Mouse (Mus musculus): ENCODE data around the gene Cmya5. TPM values are rescaled to one million over a fixed set of nuclear protein-coding genes. Genes with fewer than 3 reads are reported as not detected.

The Cmya5 gene
- polyA plus RNA-seq, 1 experiment from 2014 or later = 0.30 TPM

- DNase-seq (ENCODE audit: low spot score) = no peak
- no peak for ATAC-seq
Measured at GRCm38 (mm10) chr13:93060437-93060836, 84.1 kb downstream of the Cmya5 start.

GRCm38 (mm10) chr13:93058551-93059011 lies 85.9 kb downstream of the Cmya5 start:
- 62% methylated on average over 5 of the region's 5 CpGs for WGBS
- H3K36me3 ChIP-seq (ENCODE audit: insufficient read depth, low read length) = no peaks in the 10 kb centered on the region
- H3K9ac ChIP-seq (replicated peaks; ENCODE audit: low read depth) = no peak overlapping the region
- no peaks in the 10 kb centered on the region for H3K9me3 ChIP-seq (ENCODE audit: low read length)
- ATAC-seq = no peak
- no peaks in the 10 kb centered on the region for H3K4me1 ChIP-seq (ENCODE audit: insufficient read depth, low read depth, low read length)
- no peak overlapping the region for H3K4me3 ChIP-seq (ENCODE audit: low read depth, low read length)
- H3K27ac ChIP-seq (ENCODE audit: low read length) = no peak overlapping the region
- no peaks in the 10 kb centered on the region for H3K27me3 ChIP-seq (replicated peaks; ENCODE audit: insufficient read depth, low read length)
- no peak for DNase-seq (ENCODE audit: low spot score)
- H3K4me2 ChIP-seq (replicated peaks; ENCODE audit: low read depth, low read length) = no peak overlapping the region
- no peak for TF ChIP-seq CTCF (IDR thresholded peaks at IDR 0.05)
- TF ChIP-seq EP300 (IDR thresholded peaks at IDR 0.05) = no peak

More at GRCm38 (mm10) chr13:93060437-93060836, 84.1 kb downstream of the Cmya5 start:
- H3K36me3 ChIP-seq (ENCODE audit: insufficient read depth, low read length) = no peaks in the 10 kb centered on the region
- no peaks in the 10 kb centered on the region for H3K9me3 ChIP-seq (ENCODE audit: low read length)
- no peak overlapping the region for H3K4me3 ChIP-seq (ENCODE audit: low read depth, low read length)
- 80% methylated on average over 3 of the region's 3 CpGs for WGBS
- TF ChIP-seq CTCF (IDR thresholded peaks at IDR 0.05) (no peak), EP300 (IDR thresholded peaks at IDR 0.05) (no peak)
- no peak overlapping the region for H3K4me2 ChIP-seq (replicated peaks; ENCODE audit: low read depth, low read length)
- no peak overlapping the region for H3K9ac ChIP-seq (replicated peaks; ENCODE audit: low read depth)
- H3K27ac ChIP-seq (ENCODE audit: low read length) = no peak overlapping the region
- H3K4me1 ChIP-seq (ENCODE audit: insufficient read depth, low read depth, low read length) = no peaks in the 10 kb centered on the region
- H3K27me3 ChIP-seq (replicated peaks; ENCODE audit: insufficient read depth, low read length) = no peaks in the 10 kb centered on the region

- no peak overlapping the region for H3K9ac ChIP-seq (replicated peaks; ENCODE audit: low read depth)
- H3K4me1 ChIP-seq (ENCODE audit: insufficient read depth, low read depth, low read length) = no peaks in the 10 kb centered on the region
- H3K4me2 ChIP-seq (replicated peaks; ENCODE audit: low read depth, low read length) = no peak overlapping the region
- DNase-seq (ENCODE audit: low spot score) = no peak
- ATAC-seq = no peak
- H3K27ac ChIP-seq (ENCODE audit: low read length) = no peak overlapping the region
- H3K27me3 ChIP-seq (replicated peaks; ENCODE audit: insufficient read depth, low read length) = no peaks in the 10 kb centered on the region
- no peaks in the 10 kb centered on the region for H3K9me3 ChIP-seq (ENCODE audit: low read length)
- TF ChIP-seq CTCF (IDR thresholded peaks at IDR 0.05) (no peak), EP300 (IDR thresholded peaks at IDR 0.05) (no peak)
- WGBS = 82% methylated on average over 7 of the region's 7 CpGs
- H3K36me3 ChIP-seq (ENCODE audit: insufficient read depth, low read length) = no peaks in the 10 kb centered on the region
- no peak overlapping the region for H3K4me3 ChIP-seq (ENCODE audit: low read depth, low read length)
Measured at GRCm38 (mm10) chr13:93057492-93058260, 86.8 kb downstream of the Cmya5 start.

DNA sequence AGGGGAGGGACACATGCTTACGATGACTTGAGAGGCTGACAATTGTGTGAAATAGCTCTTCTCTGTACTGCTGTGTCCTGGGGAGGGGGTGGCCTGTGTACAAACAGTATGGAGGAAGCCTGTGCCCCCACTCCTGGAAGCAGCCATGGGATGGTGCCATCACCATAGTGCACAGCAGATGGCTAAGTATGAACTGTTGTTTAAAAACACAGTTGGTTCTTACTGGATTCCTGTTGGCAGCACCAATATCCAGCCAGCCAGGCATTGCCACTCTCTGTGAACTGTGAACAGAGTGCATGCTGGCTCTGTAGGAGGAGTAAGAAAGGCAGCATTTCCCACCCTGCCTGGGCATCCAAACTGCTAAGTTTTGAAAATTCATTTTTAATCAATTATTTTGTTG lies 88.4 kb downstream of the Cmya5 start:
- Histone ChIP-seq H3K9ac (replicated peaks; ENCODE audit: low read depth) (no peak overlapping the region), H3K4me2 (replicated peaks; ENCODE audit: low read depth, low read length) (no peak overlapping the region), H3K36me3 (ENCODE audit: insufficient read depth, low read length) (no peaks in the 10 kb centered on the region), H3K4me3 (ENCODE audit: low read depth, low read length) (no peak overlapping the region), H3K9me3 (ENCODE audit: low read length) (no peaks in the 10 kb centered on the region), H3K27ac (ENCODE audit: low read length) (no peak overlapping the region), H3K4me1 (ENCODE audit: insufficient read depth, low read depth, low read length) (no peaks in the 10 kb centered on the region), H3K27me3 (replicated peaks; ENCODE audit: insufficient read depth, low read length) (no peaks in the 10 kb centered on the region)
- no peak for DNase-seq (ENCODE audit: low spot score)
- ATAC-seq = no peak
- 66% methylated on average over 1 of the region's 1 CpGs for WGBS
- TF ChIP-seq CTCF (IDR thresholded peaks at IDR 0.05) (no peak), EP300 (IDR thresholded peaks at IDR 0.05) (no peak)

- H3K4me2 ChIP-seq (replicated peaks; ENCODE audit: low read depth, low read length) = no peak overlapping the region
- no peaks in the 10 kb centered on the region for H3K27me3 ChIP-seq (replicated peaks; ENCODE audit: insufficient read depth, low read length)
- TF ChIP-seq EP300 (IDR thresholded peaks at IDR 0.05) (no peak), CTCF (IDR thresholded peaks at IDR 0.05) (no peak)
- H3K9ac ChIP-seq (replicated peaks; ENCODE audit: low read depth) = no peak overlapping the region
- H3K9me3 ChIP-seq (ENCODE audit: low read length) = no peaks in the 10 kb centered on the region
- no peaks in the 10 kb centered on the region for H3K4me1 ChIP-seq (ENCODE audit: insufficient read depth, low read depth, low read length)
- DNase-seq (ENCODE audit: low spot score) (no peak), ATAC-seq (no peak)
- no peaks in the 10 kb centered on the region for H3K36me3 ChIP-seq (ENCODE audit: insufficient read depth, low read length)
- 61% methylated on average over 4 of the region's 5 CpGs for WGBS
- H3K4me3 ChIP-seq (ENCODE audit: low read depth, low read length) = no peak overlapping the region
- H3K27ac ChIP-seq (ENCODE audit: low read length) = no peak overlapping the region
Measured at GRCm38 (mm10) chr13:93051483-93051882, 93.0 kb downstream of the Cmya5 start.

- no peak overlapping the region for H3K9ac ChIP-seq (replicated peaks; ENCODE audit: low read depth)
- no peak for TF ChIP-seq CTCF (IDR thresholded peaks at IDR 0.05)
- no peak for TF ChIP-seq EP300 (IDR thresholded peaks at IDR 0.05)
- no peak for ATAC-seq
- H3K27ac ChIP-seq (ENCODE audit: low read length) = no peak overlapping the region
- no peaks in the 10 kb centered on the region for H3K9me3 ChIP-seq (ENCODE audit: low read length)
- no peaks in the 10 kb centered on the region for H3K4me1 ChIP-seq (ENCODE audit: insufficient read depth, low read depth, low read length)
- H3K4me2 ChIP-seq (replicated peaks; ENCODE audit: low read depth, low read length) = no peak overlapping the region
- no peaks in the 10 kb centered on the region for H3K36me3 ChIP-seq (ENCODE audit: insufficient read depth, low read length)
- no peaks in the 10 kb centered on the region for H3K27me3 ChIP-seq (replicated peaks; ENCODE audit: insufficient read depth, low read length)
- WGBS = 61% methylated on average over 9 of the region's 9 CpGs
- no peak overlapping the region for H3K4me3 ChIP-seq (ENCODE audit: low read depth, low read length)
- DNase-seq (ENCODE audit: low spot score) = no peak
Measured at GRCm38 (mm10) chr13:93041021-93041420, 103.5 kb downstream of the Cmya5 start.
